Mouse (Mus musculus): ENCODE measurements around the gene Ccr10.

DNA sequence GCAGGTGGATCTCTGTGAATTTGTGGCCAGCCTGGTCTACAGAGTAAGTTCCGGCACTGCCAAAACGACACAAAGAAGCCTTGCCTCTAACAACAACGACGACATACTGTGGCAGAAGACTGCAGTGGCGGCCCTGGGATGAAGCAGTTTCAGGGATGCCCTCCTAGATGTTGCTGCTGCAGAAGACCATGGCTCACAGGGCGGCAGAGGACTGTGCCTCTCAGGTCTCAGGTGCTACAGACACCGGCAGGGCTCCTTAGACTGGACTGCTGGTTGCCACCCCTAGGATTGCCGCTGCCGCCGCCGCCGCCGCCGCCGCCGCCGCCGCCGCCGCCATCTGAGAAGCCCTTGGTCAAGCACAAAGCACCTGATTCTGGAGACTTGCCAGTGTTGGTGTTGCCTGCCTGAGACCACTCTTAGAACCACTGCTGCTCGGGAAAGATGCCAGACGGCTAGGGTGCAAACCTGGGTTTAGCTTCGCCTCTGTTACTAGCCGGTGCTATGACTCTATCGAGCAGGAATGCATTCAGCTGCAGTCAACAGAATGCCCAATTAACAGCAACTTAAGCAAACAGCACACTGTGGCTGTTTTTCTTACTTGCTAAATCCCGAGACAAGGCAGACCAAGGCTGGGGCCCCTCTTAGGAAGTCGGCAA is 35.0 kb downstream of the Ccr10 start:
- TF ChIP-seq EP300 (IDR thresholded peaks at IDR 0.05; ENCODE audit: low read depth) (no peak), CTCF (IDR thresholded peaks at IDR 0.05; ENCODE audit: low read depth) (no peak)

All from liver, embryonic 14.5 days (tissue).